Mouse (Mus musculus) cerebellum, adult 9-11 months (tissue): ENCODE data around the gene Cd68.

ENCODE experiments used
- DNase-seq: peaks from one replicate; pipeline ENCODE4 v3.0.0; 2022

Cd68 gene

DNA sequence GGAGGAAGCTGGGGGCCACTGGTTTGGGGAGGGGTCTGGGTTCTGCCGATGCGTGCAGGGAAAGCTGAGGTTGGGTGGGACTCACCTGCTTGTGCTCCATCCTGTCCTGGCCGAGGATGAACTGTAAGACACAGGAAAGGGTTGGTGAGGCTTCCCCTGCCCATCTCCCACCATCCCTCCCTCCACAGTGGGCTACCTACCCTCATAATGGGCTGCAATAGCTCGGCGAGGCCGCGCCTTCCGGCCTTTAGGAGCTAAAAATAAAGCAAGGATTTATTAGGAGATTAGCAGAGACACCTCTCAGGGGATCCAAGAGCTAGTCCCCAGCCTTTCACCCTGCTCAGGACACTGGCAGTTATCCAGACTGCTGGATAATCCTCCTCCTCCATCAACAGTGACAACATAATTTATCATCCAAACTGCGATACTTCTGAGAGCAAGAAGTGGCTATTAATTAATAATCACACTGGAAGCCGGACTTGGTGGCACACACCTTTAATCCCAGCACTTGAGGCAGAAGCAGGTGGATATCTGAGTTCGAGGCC lies 27.5 kb upstream of the Cd68 start:
- peak; percentile 33 for DNase-seq

DNA sequence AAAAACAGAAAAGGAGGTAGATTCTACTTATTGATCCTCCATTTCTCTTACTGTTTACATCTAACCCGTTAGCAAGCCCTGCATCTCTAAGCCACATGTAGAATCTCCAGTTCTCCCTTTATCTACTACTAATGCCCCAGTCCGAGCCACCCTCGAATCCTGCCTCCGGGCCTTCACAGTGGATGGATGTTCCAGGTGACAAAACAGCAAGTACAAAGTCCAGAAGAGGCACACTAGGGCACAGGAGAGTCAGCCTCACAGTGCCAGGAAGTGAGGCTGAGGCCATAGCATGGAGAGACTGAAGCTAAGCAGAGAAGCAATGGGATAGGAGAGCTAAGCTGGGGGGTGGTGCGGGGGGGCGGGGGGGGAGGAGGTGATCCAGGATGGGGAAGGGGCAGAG lies 26.9 kb upstream of the Cd68 start:
- DNase-seq: no peak

DNA sequence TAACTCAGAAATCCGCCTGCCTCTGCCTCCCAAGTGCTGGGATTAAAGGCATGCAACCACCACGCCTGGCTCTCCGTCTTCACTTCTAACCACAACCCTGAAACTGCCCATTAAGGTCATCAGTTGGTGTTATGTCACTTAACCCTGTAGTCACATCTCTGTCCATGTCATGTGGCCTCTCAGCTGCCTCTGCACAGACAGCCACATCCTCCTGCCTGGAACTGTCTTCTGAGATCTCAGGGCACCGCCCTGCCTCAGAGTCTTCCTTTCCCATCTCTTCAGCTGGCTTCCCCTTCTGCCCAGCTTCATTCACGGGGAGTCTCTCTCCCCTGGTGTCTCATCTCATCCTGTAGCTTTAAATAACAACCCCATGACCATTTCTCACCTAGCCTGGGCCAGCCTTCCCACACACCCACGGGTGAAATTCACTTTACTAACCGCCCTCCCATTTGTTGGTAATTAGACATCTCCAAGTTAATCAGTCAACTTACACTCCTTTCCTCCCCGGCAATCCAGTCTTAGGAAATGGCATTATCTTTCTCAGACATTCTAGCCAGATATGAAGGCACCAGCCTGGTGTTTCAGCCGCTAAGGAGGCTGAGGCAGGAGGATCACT lies 26.4 kb upstream of the Cd68 start:
- DNase-seq: no peak

DNA sequence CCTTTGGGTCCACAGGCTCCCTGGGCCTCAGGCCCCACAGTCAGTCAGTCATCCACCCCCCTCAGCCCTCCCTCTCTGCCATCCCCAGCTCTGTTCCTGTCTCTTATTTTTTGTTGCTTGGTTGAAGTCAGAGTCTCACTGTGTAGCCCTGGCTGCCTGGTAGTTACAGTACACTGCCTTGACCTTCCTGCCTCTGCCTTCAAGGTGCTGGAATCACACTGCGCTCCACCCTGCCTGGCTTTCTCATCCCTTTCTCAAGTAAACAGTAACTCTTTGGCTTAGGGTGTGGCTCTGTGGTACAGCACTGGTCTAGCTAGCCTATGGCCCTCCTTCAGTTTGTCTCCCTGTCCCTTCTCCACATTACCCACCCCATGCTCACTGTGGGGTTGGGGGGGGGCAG lies 23.9 kb upstream of the Cd68 start:
- DNase-seq: no peak

DNA sequence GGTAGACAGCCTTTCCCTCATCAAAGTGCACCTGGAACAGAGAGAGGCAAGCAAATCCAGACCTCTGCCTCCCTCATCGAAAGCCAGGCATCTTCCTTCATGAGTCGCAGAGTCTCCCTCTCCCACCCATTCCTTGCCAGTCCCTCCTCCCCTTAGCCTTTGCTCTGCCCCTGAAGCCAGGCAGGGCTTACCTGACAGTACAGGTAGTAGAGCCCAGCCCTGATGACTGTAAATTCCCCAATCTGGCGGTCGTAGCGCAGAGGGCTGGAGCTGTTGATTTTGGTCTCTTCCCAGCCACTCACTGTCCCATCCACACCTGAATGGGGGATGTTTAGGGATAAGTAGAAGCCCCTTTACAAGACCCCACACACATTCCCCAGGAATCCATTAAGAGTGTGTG lies 21.1 kb upstream of the Cd68 start:
- DNase-seq: no peak

DNA sequence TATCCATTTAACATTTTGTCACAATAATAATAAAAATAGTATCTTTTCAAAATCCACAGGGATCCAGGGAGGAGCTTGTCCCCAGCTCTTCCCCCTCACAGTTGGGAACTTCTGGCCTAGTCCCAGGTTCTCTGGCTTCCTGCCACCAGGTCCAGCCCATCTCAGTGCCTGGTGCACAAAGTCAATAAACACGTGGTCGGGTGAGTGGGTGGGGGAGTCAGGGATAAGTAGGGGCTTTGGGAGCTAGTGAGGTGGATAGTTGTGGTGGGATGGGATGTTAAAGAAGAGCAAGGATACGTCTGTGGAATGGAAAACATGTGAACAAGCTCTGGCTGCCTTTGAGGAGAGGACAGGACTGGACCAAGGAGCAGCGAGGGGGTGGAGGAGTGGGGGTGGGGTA lies 20.4 kb upstream of the Cd68 start:
- DNase-seq: peak; percentile 80

DNA sequence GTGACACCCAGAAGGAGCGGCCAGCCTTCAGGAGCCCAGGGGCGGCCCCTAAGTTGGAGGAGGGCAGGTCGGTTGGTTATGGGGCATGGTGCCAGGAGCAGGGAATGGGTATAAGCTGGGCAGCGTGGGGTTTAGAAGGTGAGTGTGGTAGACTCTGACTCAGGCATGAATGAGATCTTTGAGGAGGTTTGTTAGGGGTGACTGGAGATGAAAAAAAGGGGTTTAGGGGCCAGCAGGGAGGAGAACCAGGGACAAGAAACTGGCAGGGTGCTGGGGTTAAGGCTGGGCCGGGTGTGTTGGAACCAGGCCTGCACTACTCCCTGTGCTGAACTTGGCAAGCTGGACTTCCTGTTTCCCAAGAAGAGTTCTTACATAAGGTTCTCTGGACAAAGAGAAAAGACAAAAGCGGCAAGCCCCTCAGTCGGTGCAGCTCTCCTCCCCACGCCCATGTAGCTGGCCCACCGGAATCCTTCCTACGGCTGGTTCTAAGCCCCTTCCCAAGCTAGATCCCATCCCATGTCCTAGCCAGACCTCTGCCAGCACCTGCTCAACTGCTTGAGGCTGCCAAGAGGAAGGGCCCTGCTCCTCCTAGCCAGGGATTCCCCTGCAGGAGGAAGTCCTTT lies 19.7 kb upstream of the Cd68 start, which contains the start of gene Tnfsf13:
Tnfsf13 (minus strand) TSS at position 259 of the 623 bp plus-strand sequence.
- DNase-seq: peak; percentile 93

DNA sequence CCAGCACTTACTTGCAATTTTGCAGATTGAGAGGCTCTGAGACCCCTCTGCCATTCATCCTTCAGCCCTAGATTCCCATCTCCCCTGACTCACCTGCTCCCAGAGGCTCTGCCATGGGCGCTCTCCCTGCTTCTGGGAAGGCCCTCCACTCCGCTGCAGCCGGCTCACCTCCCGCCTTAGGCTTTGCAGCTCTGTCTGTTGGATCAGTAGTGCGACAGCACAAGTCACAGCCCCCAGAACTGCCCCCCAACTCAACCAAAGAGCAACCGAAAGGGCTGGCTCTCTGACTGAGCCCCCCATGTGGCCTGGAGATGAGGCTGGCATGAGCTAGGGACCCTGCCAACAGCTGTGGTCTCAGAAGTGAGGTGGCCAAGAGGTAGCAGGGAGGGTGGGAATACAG lies 19.0 kb upstream of the Cd68 start:
- peak; percentile 63 for DNase-seq

DNA sequence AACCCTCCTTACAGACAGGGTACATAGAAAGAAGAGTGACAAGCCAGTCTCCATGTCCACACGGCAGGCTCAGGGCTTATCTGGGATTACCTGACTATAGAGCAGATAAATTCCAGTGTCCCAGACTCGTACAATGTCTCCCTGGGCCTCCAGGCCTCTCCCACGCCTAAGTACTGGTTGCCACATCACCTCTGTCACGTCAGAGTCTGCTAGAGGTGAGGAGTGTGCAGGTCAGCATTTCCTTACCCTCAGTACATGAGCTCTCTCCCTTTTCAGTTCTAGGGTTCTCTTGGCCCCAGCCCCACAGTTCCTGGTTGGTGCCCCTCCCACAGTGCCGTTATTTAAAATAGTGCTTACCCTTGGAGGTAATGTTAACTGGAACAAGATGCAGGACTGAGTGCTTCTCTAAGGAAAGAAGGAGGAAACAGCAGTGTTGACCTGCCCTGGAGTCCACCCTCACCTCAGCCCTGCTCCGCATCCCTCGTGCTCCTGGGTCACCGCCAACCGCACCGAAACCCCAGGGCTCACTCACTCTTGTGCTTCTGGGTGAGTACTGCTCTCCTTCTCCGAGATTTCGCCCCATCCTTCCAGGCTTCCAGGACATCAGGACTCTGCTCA lies 18.3 kb upstream of the Cd68 start:
- peak; percentile 61 for DNase-seq

DNA sequence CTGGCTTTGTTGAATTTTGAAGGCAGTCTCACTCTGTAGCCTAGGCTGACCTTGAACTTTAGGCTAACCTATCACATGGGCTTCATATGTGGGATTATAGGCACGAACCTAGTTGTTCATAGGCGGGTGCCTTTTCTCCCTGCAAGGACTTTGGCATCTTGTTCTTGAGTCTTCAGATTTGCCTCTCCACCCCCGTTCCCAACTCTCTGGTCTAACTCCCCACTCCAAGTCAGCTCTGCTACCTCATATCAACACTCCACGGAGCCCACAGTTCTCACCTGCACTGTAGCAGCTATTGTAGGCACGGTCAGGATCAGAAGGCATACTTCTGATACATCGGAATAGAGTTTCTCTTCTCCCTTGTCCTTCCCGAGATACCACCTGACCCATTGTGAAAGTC lies 17.6 kb upstream of the Cd68 start:
- DNase-seq: peak; percentile 57

DNA sequence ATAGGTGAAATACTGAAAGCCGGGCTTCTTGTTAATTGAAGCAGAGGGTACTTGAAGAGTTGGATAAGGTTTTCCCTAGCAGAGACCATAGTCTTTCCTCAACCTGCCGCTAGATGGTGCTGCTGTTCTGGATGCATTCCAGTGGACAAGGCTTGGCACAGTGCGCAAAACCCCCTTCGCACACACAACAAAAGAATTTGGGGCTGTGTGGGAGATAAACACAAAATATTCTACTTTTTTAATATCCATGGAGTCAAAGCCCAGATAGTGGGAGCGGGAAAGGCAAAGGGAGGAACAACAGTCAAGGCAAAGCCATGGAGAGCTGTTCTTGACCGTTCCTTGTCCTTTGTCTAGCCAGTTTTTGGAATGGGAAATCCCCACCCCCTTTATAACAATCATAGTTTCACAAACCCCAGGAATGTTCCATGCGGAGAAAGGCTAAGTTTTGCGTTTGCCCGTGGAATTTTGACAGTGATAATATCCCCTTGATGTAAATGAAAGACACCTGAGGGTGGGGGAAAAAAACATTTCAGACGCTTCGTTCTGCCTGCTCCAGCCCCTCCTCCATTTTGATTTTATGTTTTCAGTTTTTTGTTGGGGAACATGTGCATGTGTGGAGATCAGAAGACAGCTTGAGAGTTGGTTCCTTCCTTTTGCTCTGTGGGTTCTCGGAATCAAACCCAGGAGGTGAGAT lies 17.0 kb upstream of the Cd68 start:
- DNase-seq: peak; percentile 86

DNA sequence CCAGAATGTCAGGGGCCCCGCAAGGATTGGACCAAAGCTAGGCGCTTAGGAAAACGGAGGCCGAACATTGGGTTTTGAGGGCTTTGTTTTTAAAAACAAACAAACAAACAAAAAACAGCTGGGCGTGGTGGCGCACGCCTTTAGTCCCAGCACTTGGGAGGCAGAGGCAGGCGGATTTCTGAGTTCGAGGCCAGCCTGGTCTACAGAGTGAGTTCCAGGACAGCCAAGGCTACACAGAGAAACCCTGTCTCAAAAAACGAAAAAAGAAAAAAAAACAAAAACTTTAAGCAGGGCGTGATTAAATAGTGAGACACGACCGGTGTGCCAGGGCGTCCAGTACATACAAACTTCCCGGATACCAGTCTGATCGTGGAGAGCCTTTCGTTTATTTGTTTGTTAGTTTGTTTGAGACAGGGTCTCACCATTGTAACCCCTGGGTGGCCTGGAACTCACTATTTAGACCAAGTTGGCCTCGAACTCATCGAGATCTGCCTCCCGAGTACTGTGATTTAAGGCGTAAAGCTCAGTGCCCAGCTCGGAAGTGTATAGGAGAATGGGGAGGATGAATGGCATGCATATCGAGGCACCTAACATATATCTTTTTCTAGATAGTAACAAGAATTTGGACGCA lies 16.4 kb upstream of the Cd68 start:
- DNase-seq: peak; percentile 62

DNA sequence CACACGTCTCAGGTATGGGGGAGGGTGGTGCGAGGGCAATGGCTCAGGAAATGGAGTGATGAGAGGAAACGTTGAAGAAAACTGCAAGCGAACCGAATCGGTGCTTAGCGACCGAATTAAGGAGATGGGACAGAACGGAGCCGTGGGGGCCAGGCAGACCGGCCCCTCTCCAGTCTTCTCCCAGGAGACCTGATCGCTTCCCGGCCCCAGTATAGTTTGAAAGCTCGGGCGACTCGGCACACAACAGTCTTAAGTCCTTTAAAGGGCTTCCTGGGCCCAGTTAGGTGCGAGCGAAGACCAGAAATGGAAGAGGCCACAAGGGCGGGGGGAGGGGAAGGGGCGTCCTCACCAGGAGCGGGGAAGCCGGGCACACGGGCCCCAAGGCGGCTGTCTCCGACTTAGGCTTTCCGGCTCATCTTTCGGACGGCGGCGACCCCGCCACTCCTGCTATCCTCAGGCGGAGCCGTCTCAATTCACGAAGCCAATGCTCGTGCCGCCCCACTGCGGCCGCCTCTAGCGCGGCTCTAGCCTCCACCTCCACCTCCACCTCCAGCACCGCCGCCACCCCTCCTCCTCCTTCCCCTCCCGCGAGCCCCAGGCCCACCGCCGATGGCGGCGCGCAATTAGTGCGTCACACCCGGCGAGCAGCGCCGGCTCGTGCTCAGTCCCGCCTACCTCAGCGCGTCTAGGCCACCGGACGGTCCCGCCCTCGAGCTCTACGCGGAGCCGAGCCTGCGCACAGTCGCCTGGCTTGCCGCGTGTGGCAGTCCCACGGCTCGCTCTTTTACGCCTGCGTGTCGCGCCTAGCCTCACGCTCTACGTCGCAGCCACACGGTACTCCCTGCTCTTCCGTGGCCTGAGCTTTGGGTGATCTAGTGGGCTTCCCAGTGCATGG lies 15.6 kb upstream of the Cd68 start, which contains the start of gene Senp3:
Senp3 (minus strand) TSS at position 771 of the 895 bp plus-strand sequence.
- peak; percentile 98 for DNase-seq

DNA sequence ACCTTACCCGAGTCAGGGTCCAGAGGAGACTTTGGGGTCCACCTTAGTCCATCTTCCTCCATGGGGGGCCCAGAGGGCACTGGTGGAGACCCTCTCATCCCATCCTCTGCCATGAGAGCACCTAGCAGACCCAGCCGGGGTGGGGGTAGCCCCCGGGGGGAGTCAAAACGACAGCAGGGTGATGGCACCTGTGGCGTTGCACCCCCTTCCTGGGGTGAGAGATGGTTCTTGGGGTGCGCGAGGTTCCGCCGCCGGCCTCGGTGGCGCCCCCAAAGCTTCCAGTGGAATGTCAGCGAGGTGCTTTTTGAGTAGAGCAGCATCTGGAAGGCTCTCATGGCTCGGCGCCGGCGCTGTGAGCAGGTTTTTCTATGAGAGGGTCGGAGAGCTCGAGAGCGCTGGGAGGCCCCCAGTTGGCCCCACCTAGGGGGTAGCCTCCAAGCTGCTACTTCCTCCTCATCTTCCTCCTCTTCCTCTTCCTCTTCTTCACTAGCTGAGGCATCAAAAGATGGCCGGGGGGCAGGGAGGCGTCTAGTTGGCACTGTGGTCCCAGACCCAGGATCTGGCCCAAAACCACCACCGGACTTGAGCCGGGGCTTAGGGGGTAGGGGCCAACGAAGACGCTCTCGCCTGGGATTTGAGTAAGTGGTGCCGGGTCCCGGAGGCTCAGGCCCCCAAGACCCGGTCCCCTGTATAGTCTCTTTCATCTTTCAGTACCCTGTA lies 14.3 kb upstream of the Cd68 start:
- DNase-seq: peak; percentile 71

DNA sequence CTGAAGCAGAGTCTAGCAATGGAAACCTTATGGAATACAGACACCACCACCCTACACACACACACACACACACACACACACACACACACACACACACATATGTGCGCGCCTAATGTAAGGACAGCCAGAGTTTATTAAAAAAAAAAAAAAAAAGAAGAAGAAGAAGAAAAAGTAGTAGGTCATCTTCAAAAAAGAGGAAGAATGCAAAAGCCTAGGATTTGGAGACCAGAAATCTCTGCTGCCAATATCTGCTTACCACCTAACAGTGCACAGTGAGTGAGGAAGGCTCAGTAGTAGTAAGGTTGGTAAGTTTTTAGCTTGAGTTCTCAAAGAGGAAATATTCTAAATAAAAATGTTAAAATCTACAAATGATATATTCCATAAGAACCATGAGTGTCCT lies 13.2 kb upstream of the Cd68 start:
- DNase-seq: no peak

DNA sequence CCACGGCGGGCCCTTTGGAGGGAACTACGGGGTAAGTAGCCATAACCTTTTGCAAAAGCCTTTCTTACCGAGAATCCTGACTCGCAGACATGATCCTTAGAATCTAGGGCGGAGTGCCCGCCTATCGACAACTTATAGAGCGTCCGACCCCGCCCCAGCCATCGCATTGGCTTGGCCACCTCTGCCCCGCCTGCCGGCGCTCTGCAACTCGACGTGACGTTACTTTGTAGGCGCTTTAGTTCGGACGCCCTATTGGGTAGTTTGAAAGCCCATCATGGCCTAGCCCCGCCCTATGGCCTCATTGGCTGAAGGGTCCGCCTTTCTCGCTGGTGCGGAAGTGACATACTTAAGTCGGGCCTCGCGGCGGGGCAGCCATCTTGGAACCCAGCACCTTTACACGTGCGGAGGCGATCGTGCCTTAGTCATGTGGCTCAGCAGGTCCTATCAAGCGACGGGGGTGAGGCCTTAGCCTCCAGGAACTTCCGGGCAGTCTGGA lies 6.3 kb upstream of the Cd68 start, which contains the start of gene Eif4a1:
Eif4a1 (minus strand) TSS at position 213 of the 496 bp plus-strand sequence.
- peak; percentile 100 for DNase-seq

DNA sequence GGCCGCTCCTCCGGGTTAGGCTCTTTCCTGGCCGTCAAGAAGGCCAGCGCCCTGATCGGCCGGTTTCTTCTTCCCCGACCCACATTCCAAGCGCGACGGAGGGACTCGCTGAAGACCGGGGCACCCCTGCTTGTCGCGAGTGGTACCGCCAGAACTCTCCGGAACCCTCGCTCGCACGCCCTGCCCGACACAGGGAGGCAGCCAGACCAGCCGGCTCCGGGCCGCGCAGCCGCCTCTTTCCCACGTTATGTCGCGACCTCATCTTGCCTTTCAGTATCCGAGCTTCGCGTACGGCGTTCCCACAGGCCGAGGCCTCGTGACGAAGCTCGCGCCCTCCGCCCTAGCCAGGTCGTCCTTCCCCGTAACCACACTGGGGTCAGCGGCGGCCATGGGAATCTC lies 5.8 kb upstream of the Cd68 start:
- DNase-seq: no peak

DNA sequence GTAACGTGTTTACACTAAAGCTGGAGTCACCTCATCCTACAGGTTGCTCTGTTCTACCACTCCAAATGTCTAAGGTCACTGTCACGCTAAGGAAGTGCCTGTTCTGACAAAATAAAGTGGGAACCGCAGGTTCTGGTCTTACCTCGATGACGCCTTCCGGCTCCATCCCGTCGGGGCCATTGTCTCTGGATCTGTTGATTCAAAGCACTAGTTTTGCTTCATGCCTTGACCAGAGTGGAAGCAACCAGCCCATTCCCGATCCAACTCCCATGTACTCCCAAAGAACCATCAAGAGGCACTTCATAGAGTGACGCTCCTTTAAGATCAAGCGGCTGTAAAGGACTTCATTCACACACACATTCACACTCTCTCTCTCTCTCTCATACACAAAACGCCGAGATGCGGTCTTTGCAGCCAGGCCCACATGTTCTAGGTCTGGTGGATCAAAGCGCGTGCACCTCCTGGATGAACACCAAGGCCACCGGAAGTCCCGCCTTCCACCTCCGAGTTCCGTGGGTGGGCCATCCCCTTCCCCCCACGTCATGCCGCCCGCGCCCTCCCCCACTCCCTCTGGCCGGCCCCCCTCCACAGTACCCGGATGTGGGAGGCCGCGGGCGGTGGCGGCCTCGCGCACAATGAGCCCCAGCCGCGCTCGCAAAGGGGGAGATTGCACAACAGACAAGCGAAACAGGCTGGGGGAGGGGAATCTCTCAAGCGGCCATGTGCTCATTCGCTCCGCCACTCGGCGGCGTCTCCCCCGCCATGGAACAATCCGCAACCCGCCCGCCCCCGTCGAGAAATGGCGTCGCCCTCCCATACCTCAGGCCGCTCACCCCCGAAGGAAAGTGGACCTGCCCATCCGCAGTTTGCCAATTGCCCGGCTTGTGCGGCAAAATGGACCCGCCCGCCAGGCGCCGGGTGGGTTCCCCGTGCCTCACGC lies 5.1 kb upstream of the Cd68 start:
- peak; percentile 97 for DNase-seq

DNA sequence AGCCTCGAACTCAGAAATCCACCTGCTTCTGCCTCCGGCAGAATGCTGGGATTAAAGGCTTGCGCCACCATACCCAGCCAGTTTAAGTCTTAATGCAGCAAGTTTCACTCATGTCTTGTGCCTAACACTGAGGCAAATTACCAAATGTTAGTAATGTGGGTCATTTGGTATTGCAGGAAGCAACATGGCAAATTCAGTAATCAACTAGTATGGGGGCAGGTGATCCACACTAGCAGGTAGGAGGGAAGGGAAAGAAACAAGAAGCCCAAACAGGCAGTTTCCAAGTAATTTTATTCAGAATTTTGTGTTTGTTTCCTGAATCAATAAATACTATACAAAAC lies 682 bp upstream of the Cd68 start:
- no peak for DNase-seq

DNA sequence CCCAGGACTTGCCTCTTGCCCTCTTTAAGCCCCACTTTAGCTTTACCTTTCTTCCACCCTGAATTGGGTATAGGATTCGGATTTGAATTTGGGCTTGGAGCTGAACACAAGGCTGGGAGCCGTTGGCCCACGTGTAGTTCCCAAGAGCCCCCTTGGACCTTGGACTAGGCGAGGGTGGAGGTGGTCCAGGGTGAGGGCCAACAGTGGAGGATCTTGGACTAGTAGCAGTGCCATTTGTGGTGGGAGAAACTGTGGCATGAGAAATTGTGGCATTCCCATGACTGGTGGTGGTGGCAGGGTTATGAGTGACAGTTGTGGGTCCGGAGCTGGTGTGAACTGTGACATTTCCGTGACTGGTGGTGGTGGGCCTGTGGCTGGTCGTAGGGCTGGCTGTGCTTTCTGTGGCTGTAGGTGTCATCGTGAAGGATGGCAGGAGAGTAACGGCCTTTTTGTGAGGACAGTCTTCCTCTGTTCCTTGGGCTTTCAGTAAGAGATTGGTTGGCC lies 444 bp downstream of the Cd68 start:
- peak; percentile 46 for DNase-seq
